Mouse (Mus musculus) NIH3T3 (cell line): ENCODE data around the gene Gfod2.

Source experiments
- DNase-seq: peaks from one replicate; pipeline ENCODE4 v3.0.0-alpha.2; 2012; ENCODE audit warnings: low read depth

Gene Gfod2

GRCm38 (mm10) chr8:105758277-105759108 lies at the start of gene Gfod2:
TSS of gene Gfod2 (minus strand) at chr8:105758664.
- peak; percentile 98 for DNase-seq

GRCm38 (mm10) chr8:105807766-105808165 lies 49.3 kb upstream of the Gfod2 start:
- peak; percentile 31 for DNase-seq

GRCm38 (mm10) chr8:105805964-105806363 lies 47.5 kb upstream of the Gfod2 start:
- DNase-seq: no peak

DNA sequence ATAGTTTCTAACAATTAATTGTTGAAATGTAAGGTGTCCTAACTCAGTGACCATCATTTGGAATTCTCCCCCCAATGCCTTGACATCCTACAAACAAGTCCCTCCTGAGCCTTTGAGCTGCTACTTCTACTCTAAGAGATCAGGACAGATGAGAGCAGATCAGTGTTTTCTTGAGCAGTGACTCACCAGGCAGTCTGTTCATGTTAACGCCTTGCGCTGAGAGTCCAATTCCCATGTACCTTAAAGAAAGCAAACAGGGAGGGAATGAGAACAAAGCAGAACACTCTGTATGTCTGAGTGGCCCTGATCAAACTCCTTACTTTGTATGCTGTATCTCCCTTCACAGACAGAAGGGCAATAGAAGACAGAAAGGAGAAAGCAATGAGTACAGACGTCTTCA lies 46.9 kb upstream of the Gfod2 start:
- peak; percentile 15 for DNase-seq

DNA sequence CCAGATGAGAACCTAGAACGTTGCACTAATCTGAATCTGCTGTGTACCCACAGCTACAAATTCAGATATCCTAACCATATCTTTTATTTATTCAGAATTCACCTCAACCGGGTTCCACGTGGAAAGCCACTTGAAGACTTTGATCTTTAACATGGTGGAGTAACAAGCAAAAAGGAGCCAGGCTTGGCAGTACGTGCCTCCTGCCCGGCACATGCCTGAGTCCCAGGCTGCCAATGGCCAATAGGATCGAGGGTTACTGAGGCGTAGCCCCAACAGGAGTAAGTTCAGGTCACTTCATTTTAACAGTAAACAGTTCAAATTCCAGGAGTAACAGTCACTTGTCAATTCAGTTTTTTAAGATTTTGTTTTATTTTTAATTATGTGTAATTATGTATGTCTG lies 46.3 kb upstream of the Gfod2 start:
- DNase-seq: no peak

GRCm38 (mm10) chr8:105801153-105801904 lies 42.9 kb upstream of the Gfod2 start:
- no peak for DNase-seq

DNA sequence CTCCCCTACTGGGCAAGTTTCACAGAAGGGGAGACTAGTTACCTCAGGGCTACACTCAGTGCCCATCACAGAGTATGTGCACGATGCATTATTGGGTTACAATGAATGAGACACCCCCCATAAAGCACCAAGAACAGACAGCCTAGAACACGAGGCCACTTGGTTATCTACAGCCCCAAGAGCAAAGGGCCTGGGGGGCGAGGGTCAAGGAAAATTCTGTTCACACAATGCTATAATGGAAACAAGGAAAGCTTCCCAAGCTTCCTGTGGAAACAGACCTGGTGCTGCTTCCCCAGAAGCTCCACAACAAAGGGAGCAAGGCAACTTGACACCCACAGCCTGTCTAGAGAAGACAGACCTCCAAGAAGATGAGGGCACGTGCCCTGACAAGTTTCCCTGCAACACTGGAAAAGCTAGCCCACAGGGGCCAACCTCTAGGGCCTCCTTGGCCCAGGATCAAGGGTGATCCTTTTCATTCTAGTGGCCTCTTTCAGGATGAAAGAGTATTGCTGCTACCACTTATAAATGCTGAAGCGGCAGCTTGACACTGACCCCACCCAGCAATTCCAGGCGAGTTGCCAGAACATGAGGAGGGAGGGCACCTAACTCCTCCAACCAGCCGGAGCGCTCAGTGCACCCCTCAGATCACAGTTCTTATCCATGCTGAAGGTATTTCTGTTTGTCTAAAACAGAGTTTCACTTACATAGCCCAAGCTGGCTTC lies 40.8 kb upstream of the Gfod2 start:
- peak; percentile 77 for DNase-seq

GRCm38 (mm10) chr8:105798408-105798807 lies 39.9 kb upstream of the Gfod2 start:
- DNase-seq: no peak

DNA sequence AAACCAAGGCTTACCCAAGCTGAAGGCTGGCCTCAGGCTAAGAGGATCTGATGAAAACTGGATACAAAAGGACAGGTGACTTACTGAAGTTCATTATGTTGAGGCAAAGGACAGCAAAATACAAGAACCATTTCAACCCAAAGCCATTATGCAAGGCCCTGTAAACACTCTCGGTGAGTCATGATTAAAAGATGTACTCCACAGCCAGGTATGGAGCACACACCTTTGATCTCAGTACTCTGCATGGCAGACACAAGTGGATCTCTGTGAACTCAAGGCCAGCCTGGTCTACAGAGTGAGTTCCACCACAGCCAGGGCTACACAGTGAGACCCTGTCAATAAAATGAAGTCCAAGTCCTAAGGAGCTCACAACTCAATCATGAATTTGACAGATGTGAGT lies 37.3 kb upstream of the Gfod2 start:
- no peak for DNase-seq

DNA sequence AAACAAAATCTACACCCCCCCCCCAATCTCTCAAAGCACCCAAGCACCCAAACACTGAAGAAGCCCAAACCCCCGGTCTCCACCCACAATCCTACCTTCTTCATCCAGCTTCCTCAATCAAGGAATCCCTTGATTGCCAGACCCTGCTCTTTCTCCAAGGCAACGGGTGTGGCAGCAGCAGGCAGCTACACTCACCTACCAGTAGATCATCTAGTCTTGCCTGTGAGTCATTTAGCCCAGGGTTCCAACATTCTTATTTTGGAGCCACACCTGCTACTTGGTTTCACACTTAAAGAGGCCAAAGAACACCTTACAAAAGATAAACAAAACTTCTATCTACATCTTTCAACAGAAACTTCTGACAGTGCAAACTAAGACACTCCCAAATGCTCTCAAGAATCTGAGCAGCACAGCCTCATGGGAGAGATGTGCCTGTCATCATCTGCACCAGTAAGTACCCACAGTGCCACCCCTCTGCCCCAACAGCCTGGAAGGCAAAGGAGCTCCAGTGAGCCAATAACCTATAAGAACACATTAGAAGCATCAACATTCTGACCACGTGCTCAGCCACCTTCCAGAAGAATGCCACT lies 35.6 kb upstream of the Gfod2 start:
- no peak for DNase-seq

DNA sequence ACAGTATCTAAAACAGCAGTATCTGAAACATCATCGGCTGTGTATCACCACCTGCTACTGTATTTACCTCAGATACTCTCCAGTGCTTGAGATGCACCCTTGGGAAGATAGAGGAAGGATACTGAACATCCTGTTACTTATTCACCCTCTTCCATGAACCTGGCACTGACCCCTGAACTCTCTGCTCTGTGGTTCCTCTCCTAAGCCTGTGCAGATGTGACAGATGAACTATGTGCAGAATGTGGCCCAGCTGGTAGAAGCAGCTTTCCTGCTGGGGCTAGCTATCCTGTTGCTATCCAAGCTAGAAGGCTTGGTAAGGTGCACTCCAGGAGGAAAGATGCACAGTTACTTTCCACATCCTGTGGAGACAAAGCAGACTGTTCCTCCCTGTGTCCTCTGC lies 34.9 kb upstream of the Gfod2 start:
- no peak for DNase-seq

GRCm38 (mm10) chr8:105789626-105790025 lies 31.2 kb upstream of the Gfod2 start:
- no peak for DNase-seq

DNA sequence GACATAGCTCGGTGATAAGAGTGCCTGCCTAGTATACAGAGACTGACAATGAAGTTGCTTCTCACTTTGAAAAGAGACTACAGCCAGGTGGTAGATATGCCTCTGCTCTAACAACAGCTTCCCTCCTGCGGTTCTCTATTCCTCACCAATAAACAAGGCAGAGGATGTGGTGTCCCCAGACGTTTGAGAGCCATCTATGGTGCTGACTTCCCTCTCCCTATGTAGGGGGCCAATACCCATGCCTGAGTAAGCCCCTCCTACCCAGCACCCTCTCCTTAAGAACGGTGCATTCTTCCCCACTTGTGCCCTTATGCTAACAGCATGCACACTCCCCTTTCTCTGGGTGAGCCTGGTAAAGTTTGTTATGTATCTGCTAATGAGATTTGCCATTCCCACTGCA lies 30.5 kb upstream of the Gfod2 start:
- DNase-seq: no peak

- DNase-seq: peak; percentile 70
These were observed 29.8 kb upstream of the Gfod2 start for GRCm38 (mm10) chr8:105788241-105788640.

DNA sequence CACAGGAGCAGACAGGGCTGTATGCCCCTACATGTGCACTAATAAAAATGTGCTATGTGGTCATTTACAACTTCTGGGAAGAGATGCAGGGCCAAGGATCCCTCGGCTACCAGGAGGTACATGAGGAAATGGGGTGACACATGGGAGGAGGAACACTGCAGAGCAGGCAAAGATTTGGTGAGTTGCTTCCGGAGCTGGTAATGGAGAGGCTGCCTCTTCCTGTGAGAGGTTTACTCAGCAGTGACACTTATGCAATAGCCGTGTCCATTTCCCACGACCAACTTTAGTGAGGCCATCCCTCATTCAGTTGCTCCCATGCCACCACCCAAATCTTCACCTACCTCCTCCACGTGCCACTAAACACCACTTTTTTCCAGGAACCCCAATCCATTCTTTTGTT lies 21.8 kb upstream of the Gfod2 start:
- DNase-seq: no peak

- no peak for DNase-seq
These were observed 19.4 kb upstream of the Gfod2 start for GRCm38 (mm10) chr8:105777833-105778232.

DNA sequence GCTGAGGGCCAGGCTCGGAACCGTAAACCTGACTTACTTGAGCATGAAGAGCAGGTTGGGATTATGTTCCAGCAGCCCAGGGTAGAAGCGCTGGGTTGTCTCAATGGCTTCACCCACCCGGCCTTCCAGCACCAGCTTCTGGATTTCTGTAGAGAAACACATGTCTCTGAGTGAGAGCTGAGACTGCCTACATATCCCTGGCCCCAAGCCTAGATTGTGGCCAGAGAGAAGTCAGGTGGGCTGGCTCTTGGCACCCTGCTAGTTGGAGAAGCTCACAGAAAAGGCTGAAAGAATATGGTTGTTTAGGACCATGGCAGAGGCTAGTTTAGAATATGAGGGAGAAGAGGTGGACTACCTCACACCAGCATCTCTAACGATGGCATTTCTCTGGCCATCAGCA lies 16.0 kb upstream of the Gfod2 start:
- peak; percentile 57 for DNase-seq

DNA sequence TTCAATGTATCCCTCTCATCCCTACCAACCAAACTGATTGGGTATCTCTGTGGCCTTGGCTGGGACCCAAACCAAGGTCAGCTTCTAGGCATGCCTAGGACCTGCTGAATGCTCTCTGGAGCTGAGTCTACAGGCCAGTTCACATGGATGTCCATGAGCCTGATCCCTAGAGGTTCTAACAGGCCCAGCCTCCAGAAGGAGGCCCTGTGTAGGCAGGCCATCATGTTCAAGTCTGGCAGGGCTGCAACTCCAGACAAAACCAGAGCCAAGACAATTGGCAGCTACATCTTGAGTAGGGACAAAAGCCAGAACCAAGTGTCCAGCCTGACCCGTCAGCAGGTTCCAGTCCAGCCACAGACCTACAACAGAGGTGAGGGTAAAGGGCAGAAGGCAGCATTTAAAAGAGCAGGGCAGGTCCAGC lies 15.0 kb upstream of the Gfod2 start:
- DNase-seq: no peak

- DNase-seq: no peak
These were observed 13.1 kb upstream of the Gfod2 start for GRCm38 (mm10) chr8:105771398-105772175.

DNA sequence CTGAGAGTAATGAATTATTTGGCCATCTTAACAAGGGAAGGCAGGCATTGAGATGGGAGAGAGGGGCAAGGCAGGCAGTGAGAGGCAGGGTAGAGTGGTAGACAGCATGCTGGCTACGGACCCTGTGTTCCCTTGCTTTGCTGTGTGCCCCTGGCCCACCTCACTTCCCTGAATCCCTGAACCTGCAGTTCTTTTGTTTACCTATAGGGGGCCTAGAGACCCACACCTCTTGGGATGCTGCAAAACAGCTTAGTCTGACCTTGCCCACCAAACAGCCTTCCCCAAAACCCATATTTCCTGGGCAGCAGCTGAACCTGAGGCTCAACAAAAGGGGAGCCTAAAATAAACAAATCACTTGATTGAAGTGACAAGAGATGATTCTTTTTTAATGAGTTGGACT lies 12.1 kb upstream of the Gfod2 start:
- peak; percentile 39 for DNase-seq

DNA sequence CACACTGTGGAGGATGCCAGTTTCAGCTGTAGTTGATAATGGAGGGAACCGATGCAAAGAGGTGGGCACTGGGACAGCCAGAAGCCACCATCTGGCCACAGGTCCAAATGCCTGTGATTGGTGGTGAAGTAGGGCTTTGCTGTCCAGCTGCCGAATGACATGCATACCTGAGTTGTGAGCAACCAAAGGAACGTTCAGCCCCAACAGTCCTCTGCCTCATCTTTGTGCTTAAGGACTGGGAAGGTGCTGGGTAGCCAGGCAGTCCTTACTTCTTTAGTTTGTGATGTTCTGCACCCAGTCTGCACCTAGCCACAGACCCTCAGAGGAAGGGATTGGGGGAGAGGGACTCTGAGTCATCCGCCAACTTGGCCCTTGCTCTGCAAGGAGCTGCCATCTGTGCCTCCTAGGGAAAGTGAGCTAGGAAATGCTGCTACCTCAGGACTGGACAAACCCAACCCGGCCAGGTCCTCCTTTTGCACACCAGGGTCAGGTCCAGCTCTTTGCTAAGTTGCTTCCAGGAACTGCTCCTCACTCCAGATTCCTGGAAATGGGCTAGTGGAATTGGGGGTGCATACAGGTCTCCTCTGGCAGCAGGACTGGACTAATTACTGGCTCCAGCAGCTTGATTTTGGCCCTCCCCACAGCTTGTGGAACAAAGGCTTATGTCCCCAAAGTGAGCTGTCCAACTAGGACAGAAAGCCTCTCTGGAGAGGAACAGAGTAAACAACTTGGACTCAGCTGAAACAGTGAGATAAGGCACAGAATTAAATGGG lies 10.2 kb upstream of the Gfod2 start:
- peak; percentile 35 for DNase-seq
